Mouse (Mus musculus) embryonic stem cell, embryonic (primary cell): Measurements from ENCODE around the gene Slc35g3.

Experiments used
- CTCF ChIA-PET, 4 experiments: fragments of 300-600 bp in 2 of 4; fragments of 350-600 bp in 2 of 4; sonication (Branson Sonifier 250); formaldehyde crosslinking; loops; one replicate each; lab custom pipeline; 2022; ENCODE audit warnings: inconsistent platforms in 2 of 4; lab: Charles Lee
- POLR2A ChIA-PET, 4 experiments: fragments of 300-600 bp in 2 of 4; fragments of 350-600 bp in 2 of 4; sonication (Branson Sonifier 250); formaldehyde crosslinking; loops; one replicate each; lab custom pipeline; 2022; ENCODE audit warnings: antibody characterized with exemption in 4 of 4, inconsistent platforms in 1 of 4; lab: Charles Lee

The Slc35g3 gene

GRCm38 (mm10) chr11:69797924-69798323 is 36.2 kb upstream of the Slc35g3 start:
- ChIA-PET POLR2A (interaction anchor here in 3 of 4 experiments (0.7 to 12.8 kb wide), 15 partner anchors 11 to 555 kb away, joined by 3 to 168 read pairs (median 4); partner anchors contain the start of genes 2810408A11Rik (in 1 of the 3), Gm39566 (in 1 of the 3), Neurl4 (in 1 of the 3) and Nlgn2 (in 1 of the 3)), CTCF (no interaction called here)

- CTCF ChIA-PET: interaction anchor here in 2 of 4 experiments (0.5 kb wide), 2 partner anchors 34 to 80 kb away, joined by 4 to 7 read pairs; partner anchors contain the start of gene Slc35g3 (in 1 of the 2)
- POLR2A ChIA-PET: interaction anchor here in 3 of 4 experiments (0.9 to 12.8 kb wide), 21 partner anchors 8 to 184 kb away, joined by 3 to 168 read pairs (median 5); partner anchors contain the start of genes Eif5a (in 2 of the 3), Nlgn2 (in 2 of the 3), Tmem102 (in 2 of the 3) and Tmem256 (in 2 of the 3)
Measured at GRCm38 (mm10) chr11:69795983-69796435, 34.2 kb upstream of the Slc35g3 start.

GRCm38 (mm10) chr11:69795168-69795982 is 33.6 kb upstream of the Slc35g3 start, which contains the start of gene Chrnb1:
Gene Chrnb1 (minus strand): TSS chr11:69795943.
- CTCF ChIA-PET: interaction anchor here in 3 of 4 experiments (0.6 to 1.1 kb wide), 12 partner anchors 9 to 210 kb away, joined by 3 to 10 read pairs (median 4); partner anchors contain the start of gene Acap1 (in 1 of the 3)
- POLR2A ChIA-PET: interaction anchor here in 3 of 4 experiments (0.6 to 12.8 kb wide), 48 partner anchors 8 to 216 kb away, joined by 3 to 168 read pairs (median 4); partner anchors contain the start of genes Eif5a (in 2 of the 3), Tmem102 (in 2 of the 3), Wrap53 (in 2 of the 3) and Ctdnep1 (in 1 of the 3)

GRCm38 (mm10) chr11:69793429-69793828 is 31.7 kb upstream of the Slc35g3 start:
- CTCF ChIA-PET: no interaction called here
- POLR2A ChIA-PET: interaction anchor here (0.5 to 2.5 kb wide), 15 partner anchors 9 to 212 kb away, joined by 3 to 8 read pairs (median 4); partner anchors contain the start of genes Polr2a (in 1 of the 4) and Tmem256 (in 1 of the 4)

GRCm38 (mm10) chr11:69791420-69791819 is 29.7 kb upstream of the Slc35g3 start:
- POLR2A ChIA-PET: interaction anchor here in 3 of 4 experiments (0.7 to 4.0 kb wide), 4 partner anchors 10 to 186 kb away, joined by 3 to 21 read pairs (median 6); partner anchors contain the start of gene Fgf11 (in 2 of the 3)
- CTCF ChIA-PET: interaction anchor here in 1 of 4 experiments (0.7 kb wide), 1 partner anchor 28 kb away, joined by 3 read pairs; no protein-coding TSS in a partner anchor

- ChIA-PET CTCF (interaction anchor here in 1 of 4 experiments (0.7 kb wide), 1 partner anchor 224 kb away, joined by 3 read pairs; no protein-coding TSS in a partner anchor), POLR2A (interaction anchor here in 3 of 4 experiments (0.9 to 6.8 kb wide), 13 partner anchors 11 to 135 kb away, joined by 3 to 168 read pairs (median 3); partner anchors contain the start of genes Fgf11 (in 2 of the 3), Chrnb1 (in 1 of the 3), Polr2a (in 1 of the 3) and Tmem102 (in 1 of the 3))
Measured at GRCm38 (mm10) chr11:69789431-69789830, 27.7 kb upstream of the Slc35g3 start.

GRCm38 (mm10) chr11:69787306-69787705 is 25.5 kb upstream of the Slc35g3 start:
- POLR2A ChIA-PET: interaction anchor here in 2 of 4 experiments (0.6 to 6.8 kb wide), 6 partner anchors 12 to 98 kb away, joined by 3 to 168 read pairs (median 44); partner anchors contain the start of genes Fgf11 (in 2 of the 2), Tmem102 (in 2 of the 2), Chrnb1 (in 1 of the 2) and Nlgn2 (in 1 of the 2)
- CTCF ChIA-PET: interaction anchor here in 1 of 4 experiments (0.6 to 1.0 kb wide), 2 partner anchors 8 to 89 kb away, joined by 3 to 7 read pairs; no protein-coding TSS in a partner anchor

GRCm38 (mm10) chr11:69784793-69785272 is 23.1 kb upstream of the Slc35g3 start:
- POLR2A ChIA-PET: interaction anchor here (0.5 to 6.8 kb wide), 93 partner anchors 9 to 884 kb away, joined by 3 to 168 read pairs (median 4); partner anchors contain the start of genes Eif5a (in 3 of the 4), Fgf11 (in 3 of the 4), Nlgn2 (in 3 of the 4) and Tmem256 (in 3 of the 4)
- CTCF ChIA-PET: interaction anchor here in 3 of 4 experiments (0.5 to 2.2 kb wide), 16 partner anchors 8 to 259 kb away, joined by 3 to 11 read pairs (median 3); partner anchors contain the start of genes Eif5a (in 1 of the 3) and Fgf11 (in 1 of the 3)

- ChIA-PET CTCF (interaction anchor here in 3 of 4 experiments (0.6 to 1.1 kb wide), 3 partner anchors 27 to 240 kb away, joined by 3 to 7 read pairs (median 3); no protein-coding TSS in a partner anchor), POLR2A (interaction anchor here in 3 of 4 experiments (0.5 to 4.8 kb wide), 30 partner anchors 11 to 168 kb away, joined by 3 to 57 read pairs (median 6); partner anchors contain the start of genes Nlgn2 (in 3 of the 3), Chrnb1 (in 2 of the 3), Polr2a (in 2 of the 3) and Tmem256 (in 2 of the 3))
Measured at GRCm38 (mm10) chr11:69781828-69782227, 20.1 kb upstream of the Slc35g3 start.

- ChIA-PET POLR2A (interaction anchor here (0.6 to 5.9 kb wide), 23 partner anchors 9 to 202 kb away, joined by 3 to 69 read pairs (median 5); partner anchors contain the start of genes Fgf11 (in 2 of the 4), Ctdnep1 (in 1 of the 4), Nlgn2 (in 1 of the 4) and Polr2a (in 1 of the 4)), CTCF (interaction anchor here in 1 of 4 experiments (1.1 kb wide), 1 partner anchor 102 kb away, joined by 3 read pairs; no protein-coding TSS in a partner anchor)
Measured at GRCm38 (mm10) chr11:69778985-69779384, 17.2 kb upstream of the Slc35g3 start.

- CTCF ChIA-PET: interaction anchor here in 2 of 4 experiments (0.6 to 1.1 kb wide), 2 partner anchors 102 to 175 kb away, joined by 3 read pairs; no protein-coding TSS in a partner anchor
- POLR2A ChIA-PET: interaction anchor here (0.6 to 5.9 kb wide), 31 partner anchors 7 to 202 kb away, joined by 3 to 69 read pairs (median 5); partner anchors contain the start of genes Fgf11 (in 2 of the 4), Ctdnep1 (in 1 of the 4), Eif5a (in 1 of the 4) and Nlgn2 (in 1 of the 4)
Measured at GRCm38 (mm10) chr11:69778258-69778982, 16.7 kb upstream of the Slc35g3 start.

GRCm38 (mm10) chr11:69777504-69778257 is 15.9 kb upstream of the Slc35g3 start:
- POLR2A ChIA-PET: interaction anchor here (0.6 to 5.9 kb wide), 25 partner anchors 8 to 144 kb away, joined by 3 to 69 read pairs (median 5); partner anchors contain the start of genes Fgf11 (in 2 of the 4), Eif5a (in 1 of the 4), Nlgn2 (in 1 of the 4) and Polr2a (in 1 of the 4)

GRCm38 (mm10) chr11:69776488-69776887 is 14.7 kb upstream of the Slc35g3 start:
- CTCF ChIA-PET: interaction anchor here in 3 of 4 experiments (0.6 to 2.1 kb wide), 4 partner anchors 9 to 1257 kb away, joined by 3 to 8 read pairs (median 4); partner anchors contain the start of gene 6330403K07Rik (in 1 of the 3)
- POLR2A ChIA-PET: interaction anchor here (0.6 to 5.9 kb wide), 28 partner anchors 8 to 453 kb away, joined by 3 to 69 read pairs (median 5); partner anchors contain the start of genes Polr2a (in 2 of the 4), Slc35g3 (in 2 of the 4), Tmem102 (in 2 of the 4) and Cntrob (in 1 of the 4)

More at GRCm38 (mm10) chr11:69777504-69778257, 15.9 kb upstream of the Slc35g3 start:
- CTCF ChIA-PET: interaction anchor here in 1 of 4 experiments (0.6 kb wide), 1 partner anchor 175 kb away, joined by 3 read pairs; no protein-coding TSS in a partner anchor

- CTCF ChIA-PET: interaction anchor here in 3 of 4 experiments (0.6 to 2.1 kb wide), 5 partner anchors 9 to 201 kb away, joined by 3 to 8 read pairs (median 4); no protein-coding TSS in a partner anchor
- POLR2A ChIA-PET: interaction anchor here (0.6 to 5.9 kb wide), 37 partner anchors 8 to 452 kb away, joined by 3 to 69 read pairs (median 4); partner anchors contain the start of genes Polr2a (in 2 of the 4), Slc35g3 (in 2 of the 4), Tmem102 (in 2 of the 4) and Tmem256 (in 2 of the 4)
Measured at GRCm38 (mm10) chr11:69775716-69776115, 13.9 kb upstream of the Slc35g3 start.
